Mouse (Mus musculus) limb, embryonic 13.5 days (tissue): Measurements from ENCODE around the gene Scp2. TPM values are rescaled to one million over a fixed set of nuclear protein-coding genes. Genes with fewer than 3 reads are reported as not detected.

Experiments used
- ATAC-seq: fragments of 200-750 bp; cut with Nextera tagmentation; 2 replicates; pipeline ENCODE4 v1.8.0; 2017; ENCODE audit warnings: low read depth, moderate number of reproducible peaks, moderate TSS enrichment; ENCODE audit not compliant: low FRiP score
- H3K27ac ChIP-seq: fragments of 300-500 bp; sonication (generic); 2 replicates; pipeline ENCODE4 v1.5.1; 2015; ENCODE audit warnings: inconsistent platforms, mild to moderate bottlenecking, moderate library complexity
- H3K27me3 ChIP-seq: fragments of 300-500 bp; sonication (generic); 2 replicates; pipeline ENCODE4 v1.6.1; 2015; ENCODE audit warnings: mild to moderate bottlenecking, inconsistent platforms
- H3K36me3 ChIP-seq: fragments of 300-500 bp; sonication (generic); 2 replicates; pipeline ENCODE4 v1.6.1; 2015; ENCODE audit warnings: inconsistent platforms, mild to moderate bottlenecking, moderate library complexity
- H3K4me1 ChIP-seq: fragments of 300-500 bp; sonication (generic); 2 replicates; pipeline ENCODE4 v1.6.1; 2015; ENCODE audit warnings: inconsistent platforms
- H3K4me2 ChIP-seq: fragments of 300-500 bp; sonication (generic); replicated peaks from 2 replicates; pipeline ENCODE4 v1.6.1; 2015; ENCODE audit warnings: inconsistent platforms, mild to moderate bottlenecking, moderate library complexity
- H3K4me3 ChIP-seq: fragments of 300-500 bp; sonication (generic); 2 replicates; pipeline ENCODE4 v1.5.1; 2015; ENCODE audit warnings: moderate library complexity, mild to moderate bottlenecking, inconsistent platforms
- H3K9ac ChIP-seq: fragments of 300-500 bp; sonication (generic); 2 replicates; pipeline ENCODE4 v1.6.1; 2015; ENCODE audit warnings: mild to moderate bottlenecking, inconsistent platforms
- H3K9me3 ChIP-seq: fragments of 300-500 bp; sonication (generic); 2 replicates; pipeline ENCODE4 v1.6.1; 2016; ENCODE audit warnings: inconsistent platforms
- WGBS: fragments of 180-500 bp; shearing (Covaris S2); methylation state at CpG from one replicate; pipeline ENCODE4 v1.1.7; 2015; 5-methylcytosine and 5-hydroxymethylcytosine counted together
- polyA plus RNA-seq: library from polyadenylated mRNA; unstranded; fragments of >200 nt; fragmentation: Nextera tagmentation; extraction: Ambion mirVana; gene quantifications from 2 replicates; pipeline ENCODE4 v1.2.1, GENCODE M21; 2015

Gene Scp2
- polyA plus RNA-seq, 1 experiment from 2014 or later: 157 TPM

GRCm38 (mm10) chr4:108070723-108071122, 74.1 kb downstream of the Scp2 start:
- Histone ChIP-seq H3K4me3 (peak overlapping the region; percentile 63), H3K4me2 (peak overlapping the region; percentile 89), H3K9ac (peak overlapping the region; percentile 77), H3K27me3 (no peaks in the 10 kb centered on the region), H3K9me3 (no peaks in the 10 kb centered on the region), H3K4me1 (peaks cover 14% of the 10 kb centered on the region), H3K36me3 (peaks cover 22% of the 10 kb centered on the region), H3K27ac (no peak overlapping the region)
- no peak for ATAC-seq
- 7% methylated on average over 8 of the region's 8 CpGs for WGBS

GRCm38 (mm10) chr4:108070286-108070685, 74.5 kb downstream of the Scp2 start:
- Histone ChIP-seq H3K9me3 (no peaks in the 10 kb centered on the region), H3K9ac (peak overlapping the region; percentile 77), H3K4me2 (peak overlapping the region; percentile 89), H3K4me3 (peak overlapping the region; percentile 63), H3K27ac (no peak overlapping the region), H3K36me3 (peaks cover 26% of the 10 kb centered on the region), H3K4me1 (peaks cover 14% of the 10 kb centered on the region), H3K27me3 (no peaks in the 10 kb centered on the region)
- WGBS: 62% methylated on average over 4 of the region's 4 CpGs
- ATAC-seq: no peak

GRCm38 (mm10) chr4:108068081-108068480, 76.7 kb downstream of the Scp2 start:
- no peak overlapping the region for H3K4me2 ChIP-seq
- H3K9me3 ChIP-seq: no peaks in the 10 kb centered on the region
- H3K27ac ChIP-seq: no peak overlapping the region
- WGBS: 92% methylated on average over 2 of the region's 2 CpGs
- no peak for ATAC-seq
- peaks cover 36% of the 10 kb centered on the region for H3K36me3 ChIP-seq
- no peak overlapping the region for H3K9ac ChIP-seq
- H3K4me3 ChIP-seq: no peak overlapping the region
- H3K27me3 ChIP-seq: no peaks in the 10 kb centered on the region
- H3K4me1 ChIP-seq: peaks cover 14% of the 10 kb centered on the region

GRCm38 (mm10) chr4:108067261-108067660, 77.5 kb downstream of the Scp2 start:
- no peak for ATAC-seq
- peaks cover 14% of the 10 kb centered on the region for H3K4me1 ChIP-seq
- H3K27me3 ChIP-seq: no peaks in the 10 kb centered on the region
- H3K4me3 ChIP-seq: no peak overlapping the region
- H3K9ac ChIP-seq: no peak overlapping the region
- H3K4me2 ChIP-seq: no peak overlapping the region
- peaks cover 44% of the 10 kb centered on the region for H3K36me3 ChIP-seq
- H3K9me3 ChIP-seq: no peaks in the 10 kb centered on the region
- no peak overlapping the region for H3K27ac ChIP-seq
- 91% methylated on average over 7 of the region's 7 CpGs for WGBS

- WGBS: 92% methylated on average over 4 of the region's 4 CpGs
- peaks cover 48% of the 10 kb centered on the region for H3K36me3 ChIP-seq
These were observed 78.2 kb downstream of the Scp2 start for GRCm38 (mm10) chr4:108066569-108066968.

GRCm38 (mm10) chr4:108065176-108065844, 79.5 kb downstream of the Scp2 start:
- no peak for ATAC-seq

More at GRCm38 (mm10) chr4:108066569-108066968, 78.2 kb downstream of the Scp2 start:
- Histone ChIP-seq H3K4me2 (no peak overlapping the region), H3K4me3 (no peak overlapping the region), H3K9ac (no peak overlapping the region), H3K4me1 (peaks cover 14% of the 10 kb centered on the region), H3K27me3 (no peaks in the 10 kb centered on the region), H3K27ac (no peak overlapping the region), H3K9me3 (no peaks in the 10 kb centered on the region)
- ATAC-seq: no peak

GRCm38 (mm10) chr4:108063616-108064015, 81.2 kb downstream of the Scp2 start:
- Histone ChIP-seq H3K27me3 (no peaks in the 10 kb centered on the region), H3K4me3 (no peak overlapping the region), H3K27ac (no peak overlapping the region), H3K9ac (no peak overlapping the region), H3K36me3 (peaks cover 72% of the 10 kb centered on the region), H3K9me3 (no peaks in the 10 kb centered on the region), H3K4me2 (no peak overlapping the region), H3K4me1 (no peaks in the 10 kb centered on the region)
- WGBS: 72% methylated on average over 6 of the region's 6 CpGs
- no peak for ATAC-seq

More at GRCm38 (mm10) chr4:108065176-108065844, 79.5 kb downstream of the Scp2 start:
- H3K27me3 ChIP-seq: no peaks in the 10 kb centered on the region
- no peak overlapping the region for H3K4me2 ChIP-seq
- no peak overlapping the region for H3K4me3 ChIP-seq
- 88% methylated on average over 2 of the region's 2 CpGs for WGBS
- no peaks in the 10 kb centered on the region for H3K9me3 ChIP-seq
- no peak overlapping the region for H3K9ac ChIP-seq
- H3K27ac ChIP-seq: no peak overlapping the region
- H3K36me3 ChIP-seq: peaks cover 56% of the 10 kb centered on the region
- peaks cover 10% of the 10 kb centered on the region for H3K4me1 ChIP-seq

GRCm38 (mm10) chr4:108062524-108062923, 82.3 kb downstream of the Scp2 start:
- Histone ChIP-seq H3K9me3 (no peaks in the 10 kb centered on the region), H3K4me1 (no peaks in the 10 kb centered on the region), H3K9ac (no peak overlapping the region), H3K27me3 (no peaks in the 10 kb centered on the region), H3K36me3 (peaks cover 73% of the 10 kb centered on the region), H3K27ac (no peak overlapping the region), H3K4me2 (no peak overlapping the region), H3K4me3 (no peak overlapping the region)
- no peak for ATAC-seq
- 94% methylated on average over 5 of the region's 5 CpGs for WGBS

- Histone ChIP-seq H3K4me1 (no peaks in the 10 kb centered on the region), H3K36me3 (peaks cover 65% of the 10 kb centered on the region), H3K9ac (no peak overlapping the region), H3K27ac (no peak overlapping the region), H3K27me3 (no peaks in the 10 kb centered on the region), H3K9me3 (no peaks in the 10 kb centered on the region), H3K4me3 (no peak overlapping the region), H3K4me2 (no peak overlapping the region)
- 84% methylated on average over 4 of the region's 4 CpGs for WGBS
- no peak for ATAC-seq
These were observed 84.0 kb downstream of the Scp2 start for GRCm38 (mm10) chr4:108060774-108061173.

GRCm38 (mm10) chr4:108059601-108060379, 85.0 kb downstream of the Scp2 start:
- ATAC-seq: no peak
- no peak overlapping the region for H3K9ac ChIP-seq
- no peak overlapping the region for H3K4me2 ChIP-seq
- H3K27ac ChIP-seq: no peak overlapping the region
- no peaks in the 10 kb centered on the region for H3K27me3 ChIP-seq
- H3K4me1 ChIP-seq: no peaks in the 10 kb centered on the region
- no peaks in the 10 kb centered on the region for H3K9me3 ChIP-seq
- H3K36me3 ChIP-seq: peaks cover 68% of the 10 kb centered on the region
- no peak overlapping the region for H3K4me3 ChIP-seq
- 79% methylated on average over 19 of the region's 19 CpGs for WGBS

GRCm38 (mm10) chr4:108058166-108058565, 86.6 kb downstream of the Scp2 start:
- H3K9ac ChIP-seq: no peak overlapping the region
- no peaks in the 10 kb centered on the region for H3K9me3 ChIP-seq
- 82% methylated on average over 10 of the region's 10 CpGs for WGBS
- H3K27ac ChIP-seq: no peak overlapping the region
- no peaks in the 10 kb centered on the region for H3K4me1 ChIP-seq
- H3K36me3 ChIP-seq: peaks cover 77% of the 10 kb centered on the region
- H3K27me3 ChIP-seq: no peaks in the 10 kb centered on the region
- H3K4me3 ChIP-seq: no peak overlapping the region
- no peak overlapping the region for H3K4me2 ChIP-seq
- ATAC-seq: no peak

- no peaks in the 10 kb centered on the region for H3K27me3 ChIP-seq
- H3K9ac ChIP-seq: no peak overlapping the region
- no peak overlapping the region for H3K4me2 ChIP-seq
- H3K27ac ChIP-seq: no peak overlapping the region
- WGBS: 86% methylated on average over 2 of the region's 2 CpGs
- H3K36me3 ChIP-seq: peaks cover 76% of the 10 kb centered on the region
- no peak for ATAC-seq
- H3K4me3 ChIP-seq: no peak overlapping the region
- H3K9me3 ChIP-seq: no peaks in the 10 kb centered on the region
- H3K4me1 ChIP-seq: no peaks in the 10 kb centered on the region
These were observed 87.6 kb downstream of the Scp2 start for GRCm38 (mm10) chr4:108057247-108057646.
